ENCODE assay signal across 21 mouse cellular contexts in the genomic region with DNA sequence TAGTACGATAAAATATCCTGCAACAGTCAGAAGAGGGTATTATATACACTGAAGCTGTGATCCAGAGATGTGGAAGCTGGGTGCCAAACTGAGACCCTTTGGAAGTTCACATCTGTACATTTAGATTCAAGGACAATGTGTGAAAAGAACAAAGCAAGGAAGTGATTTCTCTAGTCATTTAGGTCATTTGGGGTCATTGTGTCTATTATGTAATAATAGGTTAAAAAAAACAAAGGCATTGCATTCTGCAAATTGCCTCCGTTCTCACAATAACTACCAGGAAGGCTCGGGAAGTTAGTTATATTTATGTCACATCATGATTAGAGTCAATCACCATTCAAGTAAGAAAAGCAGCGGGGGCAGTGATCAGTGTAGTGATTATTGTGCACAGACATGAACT.
"Had no signal": no experiment of that assay in that cellular context is flagged by ENCODE, and none has a peak within 500 bp of the region (broad histone marks: within the 10 kb centered on the region; RNA-seq: fewer than 3 reads in every experiment).

No protein-coding gene starts in this region.

- H3K27me3 ChIP-seq: liver, embryonic 15.5 days; midbrain, embryonic 12.5 days; neural tube, embryonic 13.5 days; neural tube, embryonic 15.5 days; stomach, embryonic 15.5 days had no signal

- H3K9me3 ChIP-seq: liver, embryonic 15.5 days; midbrain, embryonic 10.5 days; midbrain, embryonic 12.5 days; neural tube, embryonic 13.5 days; stomach, embryonic 15.5 days had no signal

- H3K4me2 ChIP-seq: liver, embryonic 15.5 days; lung, embryonic 14.5 days; midbrain, embryonic 12.5 days; neural tube, embryonic 13.5 days; neural tube, embryonic 15.5 days; stomach, embryonic 15.5 days had no signal

- H3K4me3 ChIP-seq: liver, embryonic 15.5 days; midbrain, embryonic 10.5 days; midbrain, embryonic 12.5 days; myocyte; neural tube, embryonic 13.5 days; neural tube, embryonic 15.5 days; stomach, embryonic 15.5 days had no signal

- DNase-seq: lung, adult 18-20 months; lung, embryonic 14.5 days; lung, postnatal 10 days; lung, postnatal 4 days; midbrain, embryonic 14.5 days; right cerebral cortex, adult 18-20 months; right cerebral cortex, postnatal 25 days; right cerebral cortex, postnatal 4 days; spleen, adult 18-20 months; thymus, adult 2 months; thymus, postnatal 25 days; thymus, postnatal 4 days had no signal

- ATAC-seq: midbrain, embryonic 16.5 days had no signal

- H3K27ac ChIP-seq: liver, embryonic 15.5 days; midbrain, embryonic 10.5 days; midbrain, embryonic 12.5 days; neural tube, embryonic 13.5 days; neural tube, embryonic 15.5 days; stomach, embryonic 15.5 days; stomach, postnatal 0 days had no signal

- H3K9ac ChIP-seq: liver, embryonic 15.5 days; lung, embryonic 14.5 days; midbrain, embryonic 12.5 days; neural tube, embryonic 13.5 days; neural tube, embryonic 15.5 days; stomach, embryonic 15.5 days had no signal

- H3K4me1 ChIP-seq: liver, embryonic 15.5 days; midbrain, embryonic 10.5 days; midbrain, embryonic 12.5 days; neural tube, embryonic 13.5 days; neural tube, embryonic 15.5 days; stomach, embryonic 15.5 days had no signal

- H3K36me3 ChIP-seq: liver, embryonic 15.5 days; midbrain, embryonic 10.5 days; midbrain, embryonic 12.5 days; neural tube, embryonic 13.5 days; neural tube, embryonic 15.5 days; stomach, embryonic 15.5 days had no signal
